Mouse (Mus musculus) adrenal gland, adult (tissue): Measurements from ENCODE around the gene Pp2d1.

ENCODE experiments used
- DNase-seq, 2 experiments: peaks; one replicate each; pipeline ENCODE4 v3.0.0; 2022 to 2023; ENCODE audit warnings: low spot score in 1 of 2; ENCODE audit not compliant: inconsistent age in 2 of 2

Pp2d1 gene

DNA sequence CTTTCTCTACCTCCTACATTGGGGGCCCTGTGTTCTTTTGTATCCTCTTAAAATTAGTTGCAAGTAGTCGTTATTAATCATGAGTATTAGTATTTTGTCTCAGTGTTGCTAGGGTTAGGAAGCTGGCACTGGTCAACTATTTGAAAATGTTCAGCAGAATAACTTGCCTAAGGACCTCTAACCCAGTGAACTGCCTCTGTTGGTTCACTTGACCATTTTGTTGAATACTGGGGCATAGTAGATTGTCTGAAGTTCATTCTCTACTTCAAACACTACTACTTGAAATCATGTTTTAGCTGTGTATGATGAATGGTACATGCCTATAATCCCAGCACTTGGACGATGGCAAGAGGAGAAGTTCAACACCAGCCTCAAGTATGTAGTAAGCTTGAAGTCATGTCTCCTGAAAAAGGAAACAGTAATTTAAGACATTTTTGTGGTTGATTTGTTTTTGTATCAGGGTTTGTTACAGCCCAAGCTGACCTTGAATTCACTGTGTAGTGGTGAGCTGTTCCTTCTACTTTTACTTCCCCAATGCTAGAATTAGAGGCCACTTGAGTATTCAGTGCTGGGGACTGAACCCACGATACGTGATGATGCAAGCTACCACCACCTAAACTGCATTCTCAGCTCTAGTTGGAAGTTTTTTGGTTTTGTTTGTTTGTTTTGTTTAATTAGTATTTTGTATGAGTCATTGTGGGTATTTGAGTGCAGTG is 50.8 kb downstream of the Pp2d1 start:
- DNase-seq = peak in 1 of 2 experiments; percentile 63

DNA sequence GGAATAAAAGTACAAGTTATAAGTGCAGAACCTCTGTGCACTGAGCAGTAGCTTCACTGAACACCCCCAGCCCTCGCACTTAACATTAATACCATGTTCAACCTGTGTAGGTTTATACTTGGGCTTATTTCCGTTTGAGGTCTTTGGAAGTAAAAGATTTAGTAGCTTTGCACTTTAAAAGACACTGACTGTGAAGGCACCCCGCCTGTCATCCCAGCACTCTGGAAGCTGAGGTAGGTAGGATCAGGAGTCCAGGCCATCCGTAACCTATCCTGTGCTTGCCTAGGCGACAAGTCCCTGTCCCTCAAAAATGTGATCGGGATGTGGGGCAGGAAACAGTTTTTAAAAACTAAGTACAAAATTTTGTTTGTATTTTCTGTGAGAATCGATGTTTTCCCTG is 58.8 kb downstream of the Pp2d1 start:
- DNase-seq = peak in 1 of 2 experiments; percentile 56

DNA sequence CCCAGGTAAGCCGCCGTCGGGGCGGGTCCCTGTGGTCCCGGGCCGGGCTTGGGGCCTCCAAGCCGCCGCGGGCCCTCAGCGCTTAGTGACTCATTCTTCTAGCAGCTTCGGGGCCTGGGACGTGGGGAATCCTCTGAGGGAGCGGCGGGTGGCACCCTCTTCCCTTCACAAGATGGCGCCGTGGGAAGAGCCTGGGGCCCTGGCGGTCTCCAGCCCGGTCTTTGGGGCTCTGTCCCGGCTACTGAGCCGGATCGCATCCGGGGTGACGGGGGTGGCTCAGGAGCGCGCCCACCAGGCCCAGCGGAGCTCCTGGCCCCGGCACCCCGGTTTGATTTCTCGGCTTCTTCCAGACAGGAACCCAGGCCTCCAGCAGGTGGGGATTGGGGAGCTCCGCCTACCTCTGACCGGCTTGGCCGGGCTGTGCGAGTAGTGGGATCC is 59.6 kb downstream of the Pp2d1 start:
- DNase-seq = peak; percentile 84 to 94

DNA sequence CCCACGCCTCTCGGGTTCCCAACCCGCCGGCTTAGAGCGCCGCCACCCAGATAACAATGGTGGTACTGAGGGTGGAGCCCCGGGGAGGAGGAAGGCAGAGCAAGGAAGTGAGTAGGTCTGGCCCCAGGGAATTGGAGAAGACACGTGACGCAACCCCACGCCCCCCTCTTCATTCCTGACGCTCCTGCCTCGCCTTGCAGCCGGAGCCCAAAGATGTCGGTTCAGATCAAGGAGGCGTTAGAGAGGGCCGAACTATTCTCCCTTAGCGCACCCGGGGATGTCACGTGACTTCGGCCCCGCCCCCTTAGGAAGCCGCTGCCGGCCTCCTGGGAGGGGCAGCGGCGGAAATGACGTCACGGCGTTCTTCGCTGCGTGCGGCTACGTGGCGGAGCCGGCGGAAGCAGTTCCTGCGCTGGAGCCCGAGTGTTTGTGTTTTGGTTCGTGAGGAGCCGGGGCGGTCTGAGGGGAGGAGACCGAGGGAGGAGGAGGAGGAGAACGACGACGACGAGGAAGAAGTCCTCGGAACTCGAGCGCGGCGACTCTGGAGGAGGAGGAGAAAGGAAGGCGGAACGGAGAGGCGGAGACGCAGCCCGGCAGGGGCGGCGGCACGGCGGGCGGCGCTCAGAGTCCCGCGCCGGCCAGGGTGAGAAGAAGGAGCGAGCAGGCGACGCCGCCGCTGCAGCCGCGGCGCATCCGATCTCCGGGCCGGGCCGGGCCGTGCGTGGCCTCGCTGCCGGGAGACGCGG is 60.2 kb downstream of the Pp2d1 start, which contains the start of gene Rab5a:
Rab5a (plus strand) TSS at position 377 of the 746 bp plus-strand sequence.
- DNase-seq = peak; percentile 100

DNA sequence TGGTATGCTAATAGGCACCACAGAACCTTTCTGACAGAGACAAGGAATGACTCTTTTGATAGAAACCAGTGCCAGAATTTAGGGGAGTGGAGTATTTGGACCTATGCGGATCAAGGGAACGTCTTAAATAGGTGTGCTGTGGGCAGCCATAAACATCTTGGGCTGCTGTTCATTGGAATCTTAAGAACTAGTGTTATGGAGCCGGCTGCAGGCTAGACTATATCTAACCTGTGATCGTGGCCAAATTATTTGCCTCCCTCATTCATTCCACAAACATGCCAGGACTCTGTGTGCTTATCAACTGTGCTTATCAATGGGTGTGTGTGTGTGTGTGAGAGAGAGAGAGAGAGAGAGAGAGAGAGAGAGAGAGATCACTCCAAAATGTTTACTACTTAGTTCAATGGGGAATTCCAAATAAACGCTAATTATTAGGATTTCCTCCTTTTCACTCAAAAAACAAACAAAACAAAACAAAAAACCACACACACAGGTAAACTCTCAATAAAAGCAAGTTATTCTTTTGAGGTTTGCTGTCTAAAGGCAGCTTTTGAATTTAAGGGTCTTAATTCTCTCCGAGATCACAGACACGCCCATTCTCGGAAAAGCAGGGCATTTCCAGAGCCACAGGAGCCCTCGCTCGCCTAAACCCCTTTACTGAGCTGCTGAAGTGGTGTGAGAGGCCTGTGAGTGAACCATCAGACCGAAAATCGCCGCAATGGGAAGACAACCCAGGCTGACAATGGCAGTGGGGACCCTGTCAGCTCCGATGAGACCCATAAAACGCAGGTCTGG is 61.0 kb downstream of the Pp2d1 start:
- DNase-seq = no peak

DNA sequence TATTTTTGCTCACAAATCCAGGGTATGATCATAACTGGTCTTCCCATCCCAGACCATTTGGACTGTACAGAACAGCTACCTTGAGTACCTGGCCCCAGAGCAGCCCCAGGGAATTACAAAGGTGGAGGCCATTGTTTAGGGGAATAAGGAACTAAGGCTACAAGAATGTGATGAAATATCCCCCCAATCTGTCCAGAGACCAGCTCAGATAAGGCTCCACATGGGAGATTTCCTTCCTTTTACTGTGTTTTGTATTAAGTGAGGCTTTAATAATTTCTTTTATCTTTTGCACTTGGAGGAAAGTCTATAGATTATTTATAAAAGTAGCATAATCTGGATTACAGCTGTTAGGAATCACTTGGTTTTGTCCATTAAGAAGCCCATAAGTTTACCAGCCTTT is 70.6 kb downstream of the Pp2d1 start:
- DNase-seq = no peak

DNA sequence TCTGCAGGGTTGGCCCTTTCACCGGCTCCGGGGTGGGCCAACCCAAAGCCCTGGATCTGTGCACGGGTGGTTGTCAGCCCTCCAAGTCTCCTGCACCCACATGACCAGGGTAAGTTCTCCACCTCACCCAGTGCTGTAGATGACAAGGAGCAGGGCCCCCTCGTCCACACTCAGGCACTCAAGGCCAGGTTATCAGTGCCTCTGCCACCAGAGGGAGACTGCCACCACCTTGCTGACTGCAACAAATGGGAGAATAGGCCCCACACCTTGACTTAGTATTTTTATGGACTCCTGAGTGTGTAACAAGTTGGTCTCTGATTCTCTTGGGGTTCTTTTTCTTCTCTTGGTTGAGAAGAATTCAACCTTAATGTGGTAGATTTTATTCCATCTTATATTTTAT is 73.7 kb downstream of the Pp2d1 start:
- DNase-seq = no peak

DNA sequence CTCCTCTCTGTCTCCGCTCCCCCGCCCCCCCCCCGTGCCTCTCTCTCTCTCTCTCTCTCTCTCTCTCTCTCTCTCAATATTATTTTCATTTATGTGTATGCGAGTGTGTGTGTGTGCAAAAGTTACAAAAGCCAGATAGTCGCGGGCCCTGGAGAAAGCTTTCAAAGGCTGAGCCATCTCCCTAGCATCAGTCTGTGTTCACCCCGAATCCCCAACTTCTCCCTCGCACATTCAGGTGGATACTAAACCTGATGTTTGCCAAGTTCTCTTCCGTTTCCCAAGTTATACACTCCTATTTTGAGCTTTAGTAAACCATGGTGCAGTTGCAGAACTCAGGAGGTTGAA is 75.8 kb downstream of the Pp2d1 start:
- no peak for DNase-seq

DNA sequence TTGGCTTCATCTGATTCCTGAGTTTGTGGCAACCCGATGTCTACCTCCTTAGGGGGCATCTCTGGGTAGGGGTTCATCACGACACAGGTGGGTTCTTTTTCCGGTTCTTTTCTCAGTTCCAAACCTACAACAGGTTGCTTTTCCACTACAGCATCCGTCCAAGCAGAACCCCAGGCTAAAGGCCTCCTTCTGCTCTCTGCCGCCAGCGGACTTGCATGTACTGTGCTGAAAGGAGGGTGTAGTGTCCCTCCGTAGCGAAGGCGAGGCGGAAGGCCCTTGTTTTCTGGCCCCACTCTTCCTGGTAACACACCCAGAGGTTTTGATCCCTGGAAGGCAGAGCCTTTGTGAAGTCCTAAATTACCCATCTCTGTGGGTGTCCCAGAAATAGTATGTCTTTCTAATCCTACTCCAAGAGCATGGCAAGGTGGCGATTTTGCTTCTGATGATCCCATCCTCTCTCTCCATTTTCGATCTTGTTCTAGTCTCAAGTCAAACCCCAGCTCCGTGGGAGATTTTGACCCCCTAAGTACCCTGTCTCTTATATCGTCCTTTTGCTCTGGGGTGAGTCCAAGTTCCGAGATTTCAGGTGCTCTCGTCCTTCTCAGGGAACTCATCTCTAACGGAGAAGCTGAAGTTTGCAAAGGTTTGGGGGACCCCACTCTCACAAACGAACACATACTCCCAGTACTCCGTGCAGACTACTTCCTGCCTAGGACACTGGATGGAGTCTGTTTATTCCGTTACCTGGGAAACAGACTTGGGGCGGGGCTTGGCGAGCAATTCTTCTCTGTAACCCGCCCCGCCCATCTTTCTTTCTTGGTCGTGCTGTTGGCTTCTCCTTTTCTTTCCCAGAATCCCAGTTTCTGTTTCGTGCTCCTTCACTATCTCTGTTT is 76.4 kb downstream of the Pp2d1 start, which contains the start of gene Efhb:
Efhb (minus strand) TSS at position 719 of the 893 bp plus-strand sequence.
- DNase-seq = peak; percentile 86 to 96
